Mouse (Mus musculus): ENCODE results near the gene Pde4a. TPM values are rescaled to one million over a fixed set of nuclear protein-coding genes. Genes with fewer than 3 reads are reported as not detected.
"Not testable (repeated sequence)": the region's sequence is repeated elsewhere in the genome, so short reads cannot be mapped to it uniquely, and the experiment has no call there.

The Pde4a gene
- polyA plus RNA-seq, 1 experiment from 2014 or later, result 7.0 TPM

DNA sequence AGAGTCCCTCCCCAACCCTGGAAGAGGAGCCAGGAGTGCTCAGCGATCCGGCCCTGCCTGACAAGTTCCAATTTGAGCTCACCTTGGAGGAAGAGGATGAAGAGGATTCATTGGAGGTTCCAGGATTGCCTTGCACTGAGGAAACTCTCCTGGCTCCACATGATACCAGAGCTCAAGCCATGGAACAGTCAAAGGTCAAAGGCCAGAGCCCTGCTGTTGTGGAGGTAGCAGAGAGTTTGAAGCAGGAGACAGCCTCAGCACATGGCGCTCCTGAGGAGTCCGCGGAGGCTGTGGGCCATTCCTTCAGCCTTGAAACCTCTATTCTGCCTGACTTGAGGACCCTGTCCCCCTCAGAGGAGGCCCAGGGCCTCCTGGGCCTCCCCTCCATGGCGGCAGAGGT lies 45.3 kb downstream of the Pde4a start:
- ATAC-seq (replicated peaks; ENCODE audit: low FRiP score), result no peak
- no peak for DNase-seq (ENCODE audit: low spot score)
- Histone ChIP-seq H3K36me3 (ENCODE audit: control insufficient read depth, insufficient read depth, low read length) (no peaks in the 10 kb centered on the region), H3K4me3 (ENCODE audit: low read depth, low read length) (no peak overlapping the region), H3K27ac (ENCODE audit: low read depth, low read length) (no peak overlapping the region), H3K9me3 (ENCODE audit: control insufficient read depth, low read length) (no peaks in the 10 kb centered on the region), H3K4me2 (ENCODE audit: low read depth, low read length, severe bottlenecking) (no peak overlapping the region), H3K27me3 (ENCODE audit: control insufficient read depth, insufficient read depth, low read length) (no peaks in the 10 kb centered on the region), H3K4me1 (replicated peaks; ENCODE audit: control insufficient read depth, insufficient read depth, low read length) (no peaks in the 10 kb centered on the region), H3K9ac (ENCODE audit: low read length) (no peak overlapping the region)
- WGBS, result 88% methylated on average over 6 of the region's 6 CpGs

DNA sequence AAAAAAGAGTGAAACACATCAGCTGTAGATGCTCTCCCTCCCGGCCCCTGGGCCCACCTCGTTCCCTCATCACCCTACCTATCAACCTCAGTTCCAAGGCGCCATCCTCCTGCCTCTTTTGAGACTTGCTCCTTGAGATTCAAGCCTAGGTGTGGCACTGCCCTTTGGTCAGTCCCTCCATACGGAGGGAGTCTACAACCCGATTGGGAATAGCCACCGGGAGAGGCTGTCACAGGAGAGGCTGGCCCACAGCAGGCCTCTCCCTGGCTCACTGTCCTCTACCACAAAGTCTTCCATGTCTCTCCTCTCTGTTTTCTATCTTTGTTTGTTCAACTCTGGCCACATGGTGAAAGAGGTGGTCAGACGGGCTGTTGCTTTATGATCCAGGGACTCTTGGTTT lies 46.1 kb downstream of the Pde4a start:
- Histone ChIP-seq H3K27me3 (ENCODE audit: control insufficient read depth, insufficient read depth, low read length) (no peaks in the 10 kb centered on the region), H3K4me3 (ENCODE audit: low read depth, low read length) (no peak overlapping the region), H3K27ac (ENCODE audit: low read depth, low read length) (no peak overlapping the region), H3K4me1 (replicated peaks; ENCODE audit: control insufficient read depth, insufficient read depth, low read length) (no peaks in the 10 kb centered on the region), H3K4me2 (ENCODE audit: low read depth, low read length, severe bottlenecking) (no peak overlapping the region), H3K36me3 (ENCODE audit: control insufficient read depth, insufficient read depth, low read length) (no peaks in the 10 kb centered on the region), H3K9me3 (ENCODE audit: control insufficient read depth, low read length) (no peaks in the 10 kb centered on the region), H3K9ac (ENCODE audit: low read length) (no peak overlapping the region)
- no peak for ATAC-seq (replicated peaks; ENCODE audit: low FRiP score)
- WGBS, result 83% methylated on average over 7 of the region's 7 CpGs
- DNase-seq (ENCODE audit: low spot score), result no peak

DNA sequence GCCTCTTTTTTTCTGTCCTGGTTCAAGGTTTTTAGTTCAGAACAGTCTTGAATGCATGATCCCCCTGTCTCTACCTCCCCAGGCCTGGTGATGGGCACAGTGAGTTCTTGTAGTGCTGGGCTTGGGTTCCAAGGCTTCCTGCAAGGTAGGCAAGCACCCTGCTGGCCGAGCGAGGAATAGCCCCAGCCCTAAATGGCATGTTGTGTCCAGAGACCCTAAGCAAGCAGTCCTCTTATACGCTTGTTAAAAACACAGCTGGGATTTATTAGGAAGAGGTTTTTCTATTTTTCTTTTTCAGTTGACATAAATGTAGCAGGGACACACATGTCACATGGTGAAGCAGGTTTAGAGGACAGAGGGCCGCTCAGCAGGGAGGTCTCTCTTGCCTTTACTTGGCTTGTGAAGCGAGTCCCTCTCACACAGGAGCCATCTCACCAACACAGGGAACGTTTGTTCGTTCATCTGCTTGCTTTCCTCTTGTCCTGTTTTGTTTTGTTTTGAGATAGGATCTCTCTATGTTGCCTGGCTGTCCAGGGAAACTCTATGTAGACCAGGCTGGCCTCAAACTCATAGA lies 48.2 kb downstream of the Pde4a start:
- H3K4me2 ChIP-seq (ENCODE audit: low read depth, low read length, severe bottlenecking), result no peak overlapping the region
- H3K9ac ChIP-seq (ENCODE audit: low read length), result no peak overlapping the region
- no peak overlapping the region for H3K4me3 ChIP-seq (ENCODE audit: low read depth, low read length)
- no peaks in the 10 kb centered on the region for H3K27me3 ChIP-seq (ENCODE audit: control insufficient read depth, insufficient read depth, low read length)
- H3K27ac ChIP-seq (ENCODE audit: low read depth, low read length), result no peak overlapping the region
- DNase-seq (ENCODE audit: low spot score) (peak; percentile 70), ATAC-seq (replicated peaks; ENCODE audit: low FRiP score) (no peak)
- H3K36me3 ChIP-seq (ENCODE audit: control insufficient read depth, insufficient read depth, low read length), result no peaks in the 10 kb centered on the region
- 41% methylated on average over 7 of the region's 7 CpGs for WGBS
- no peaks in the 10 kb centered on the region for H3K9me3 ChIP-seq (ENCODE audit: control insufficient read depth, low read length)
- H3K4me1 ChIP-seq (replicated peaks; ENCODE audit: control insufficient read depth, insufficient read depth, low read length), result no peaks in the 10 kb centered on the region

DNA sequence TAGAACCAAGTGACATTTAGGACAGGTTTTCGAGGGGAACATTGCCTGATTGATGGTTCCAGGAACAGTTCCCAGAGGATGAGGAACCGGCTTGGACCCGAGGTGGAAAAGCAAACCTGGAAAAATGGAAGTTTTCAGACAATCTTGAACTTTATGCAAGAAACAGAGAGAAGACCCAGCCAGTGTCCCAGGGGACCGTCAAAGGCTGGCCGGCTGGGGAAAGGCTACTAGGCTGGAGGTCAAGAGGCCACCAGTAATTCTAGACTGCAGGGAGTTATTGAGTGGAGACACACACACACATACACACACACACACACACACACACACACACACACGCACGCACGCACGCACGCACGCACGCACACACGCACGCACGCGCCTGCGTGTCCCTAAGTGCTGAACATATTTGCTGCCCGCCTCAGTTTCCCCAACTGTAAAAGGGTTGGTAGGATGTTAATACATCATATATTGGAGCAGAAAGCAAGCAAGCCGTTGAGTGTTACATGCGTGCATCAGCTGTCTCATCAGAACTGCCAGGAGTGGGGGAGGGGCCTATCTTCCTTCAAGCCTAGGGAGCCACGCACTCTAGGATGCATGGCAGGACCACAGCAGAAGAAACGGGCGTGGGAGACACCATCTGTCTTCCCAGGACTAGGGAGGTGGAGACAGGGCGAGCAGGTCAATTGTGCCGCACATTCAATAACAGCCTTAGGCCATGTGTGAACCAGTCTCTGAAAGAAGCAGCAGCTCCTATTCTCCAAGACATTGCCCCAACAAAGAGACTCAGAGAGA lies 50.7 kb downstream of the Pde4a start:
- Histone ChIP-seq H3K4me1 (replicated peaks; ENCODE audit: control insufficient read depth, insufficient read depth, low read length) (no peaks in the 10 kb centered on the region), H3K27me3 (ENCODE audit: control insufficient read depth, insufficient read depth, low read length) (no peaks in the 10 kb centered on the region), H3K36me3 (ENCODE audit: control insufficient read depth, insufficient read depth, low read length) (no peaks in the 10 kb centered on the region), H3K4me3 (ENCODE audit: low read depth, low read length) (no peak overlapping the region), H3K9ac (ENCODE audit: low read length) (no peak overlapping the region), H3K27ac (ENCODE audit: low read depth, low read length) (no peak overlapping the region), H3K4me2 (ENCODE audit: low read depth, low read length, severe bottlenecking) (no peak overlapping the region), H3K9me3 (ENCODE audit: control insufficient read depth, low read length) (no peaks in the 10 kb centered on the region)
- no peak for ATAC-seq (replicated peaks; ENCODE audit: low FRiP score)
- 73% methylated on average over 25 of the region's 25 CpGs for WGBS
- DNase-seq (ENCODE audit: low spot score), result peak; percentile 56

DNA sequence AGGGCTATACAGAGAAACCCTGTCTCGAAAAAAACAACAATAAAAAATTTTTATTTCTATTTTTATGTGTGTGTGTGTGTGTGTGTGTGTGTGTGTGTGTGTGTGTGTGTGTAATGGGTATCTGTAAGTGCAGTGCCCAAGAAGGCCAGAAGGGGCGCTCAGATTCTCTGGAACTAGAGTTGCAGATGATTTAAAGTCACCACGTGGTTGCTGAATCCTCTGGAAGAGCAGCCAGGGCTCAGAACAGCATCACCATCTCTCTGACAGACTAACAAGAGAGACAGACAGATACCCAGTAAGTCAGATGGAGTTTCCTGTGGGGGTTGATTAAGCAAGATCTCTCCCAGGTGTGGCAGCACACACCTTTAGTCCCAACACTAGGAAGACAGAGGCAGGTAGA lies 54.3 kb downstream of the Pde4a start:
- Histone ChIP-seq H3K27ac (ENCODE audit: low read depth, low read length) (no peak overlapping the region), H3K4me1 (replicated peaks; ENCODE audit: control insufficient read depth, insufficient read depth, low read length) (no peaks in the 10 kb centered on the region), H3K9me3 (ENCODE audit: control insufficient read depth, low read length) (no peaks in the 10 kb centered on the region), H3K36me3 (ENCODE audit: control insufficient read depth, insufficient read depth, low read length) (no peaks in the 10 kb centered on the region), H3K4me2 (ENCODE audit: low read depth, low read length, severe bottlenecking) (no peak overlapping the region), H3K9ac (ENCODE audit: low read length) (no peak overlapping the region), H3K4me3 (ENCODE audit: low read depth, low read length) (no peak overlapping the region), H3K27me3 (ENCODE audit: control insufficient read depth, insufficient read depth, low read length) (no peaks in the 10 kb centered on the region)
- WGBS, result 59% methylated on average over 3 of the region's 3 CpGs
- DNase-seq (ENCODE audit: low spot score) (peak; percentile 48), ATAC-seq (replicated peaks; ENCODE audit: low FRiP score) (no peak)

DNA sequence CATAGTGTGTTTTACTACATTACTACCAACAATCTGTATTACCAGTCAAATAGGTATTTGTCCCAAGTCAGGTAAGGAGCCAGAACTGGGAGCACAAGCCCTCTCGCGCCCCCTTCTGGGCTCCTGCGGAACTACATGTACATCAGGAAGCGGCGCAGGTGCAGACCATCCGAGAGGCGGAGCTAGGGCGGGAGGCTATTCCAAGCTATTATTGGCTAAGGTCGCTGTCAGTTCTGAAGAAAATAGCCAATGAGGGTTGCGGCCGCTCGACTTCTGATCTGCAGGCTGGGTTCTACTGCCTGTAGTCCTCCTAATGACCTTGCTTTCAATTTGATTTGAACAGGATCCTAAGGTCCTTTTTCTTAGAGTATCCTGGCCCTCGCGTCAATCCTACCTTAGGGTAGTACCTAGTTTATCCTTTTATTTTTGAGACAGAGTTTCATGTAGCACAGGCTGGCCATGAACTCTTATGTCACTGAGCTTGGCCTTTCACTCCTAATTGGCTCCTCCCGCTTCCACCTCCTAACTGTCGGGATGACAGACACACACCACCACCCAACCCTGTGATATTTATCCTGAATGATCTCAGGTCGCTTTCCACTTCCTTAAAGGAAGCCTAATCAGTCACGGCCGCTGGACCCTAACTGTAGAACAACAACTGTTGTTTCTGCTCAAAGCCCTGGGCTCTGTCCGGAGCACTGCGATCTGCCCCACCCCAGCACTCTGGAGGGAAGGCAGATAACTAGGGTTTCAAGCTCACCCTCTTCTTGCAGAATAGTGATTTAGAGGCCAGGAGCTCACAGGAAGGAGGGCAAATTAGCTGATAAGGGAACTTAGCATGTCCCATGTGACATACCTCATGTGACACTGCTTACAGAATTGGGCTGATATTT lies 55.2 kb downstream of the Pde4a start:
- H3K4me2 ChIP-seq (ENCODE audit: low read depth, low read length, severe bottlenecking), result peak overlapping the region; percentile 48
- no peak overlapping the region for H3K27ac ChIP-seq (ENCODE audit: low read depth, low read length)
- peaks cover 2% of the 10 kb centered on the region; the same call in 1 of the 2 replicates for H3K4me1 ChIP-seq (replicated peaks; ENCODE audit: control insufficient read depth, insufficient read depth, low read length)
- no peaks in the 10 kb centered on the region for H3K36me3 ChIP-seq (ENCODE audit: control insufficient read depth, insufficient read depth, low read length)
- 15% methylated on average over 21 of the region's 21 CpGs for WGBS
- H3K9me3 ChIP-seq (ENCODE audit: control insufficient read depth, low read length), result no peaks in the 10 kb centered on the region
- H3K4me3 ChIP-seq (ENCODE audit: low read depth, low read length), result peak overlapping the region; percentile 21; the same call in 1 of the 2 replicates
- ATAC-seq (replicated peaks; ENCODE audit: low FRiP score) (peak; percentile 89), DNase-seq (ENCODE audit: low spot score) (peak; percentile 96)
- H3K27me3 ChIP-seq (ENCODE audit: control insufficient read depth, insufficient read depth, low read length), result 0 out of 2 replicates have a peak, but pooled peaks cover under 1% of the 10 kb centered on the region
- H3K9ac ChIP-seq (ENCODE audit: low read length), result no peak overlapping the region

DNA sequence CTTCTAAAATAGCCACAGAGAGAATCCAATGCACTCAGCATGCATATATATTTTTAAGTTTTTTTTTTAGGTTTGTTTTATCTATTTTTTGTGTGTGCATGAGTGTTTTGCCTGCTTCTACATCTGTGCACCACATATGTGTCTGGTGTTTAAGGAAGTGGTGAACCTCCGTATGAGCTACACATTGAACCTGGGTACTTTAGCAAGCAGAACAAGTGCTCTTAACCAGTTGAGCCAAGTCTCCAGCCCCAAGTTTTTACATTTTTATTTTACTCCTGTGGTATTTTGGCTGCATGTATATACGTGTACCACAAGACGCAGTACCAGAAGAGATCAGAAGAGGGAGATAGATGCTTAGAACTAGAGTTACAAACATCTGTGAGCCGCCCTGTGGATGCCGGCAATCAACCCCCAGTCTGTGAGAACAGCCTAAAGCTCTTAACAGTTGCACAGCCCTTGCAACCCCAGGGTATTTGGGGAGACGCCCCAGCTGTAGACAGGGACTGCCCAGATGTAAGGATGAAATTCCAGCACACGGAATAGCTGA lies 55.9 kb downstream of the Pde4a start:
- Histone ChIP-seq H3K9ac (ENCODE audit: low read length) (no peak overlapping the region), H3K4me1 (replicated peaks; ENCODE audit: control insufficient read depth, insufficient read depth, low read length) (peaks cover 2% of the 10 kb centered on the region; the same call in 1 of the 2 replicates), H3K9me3 (ENCODE audit: control insufficient read depth, low read length) (no peaks in the 10 kb centered on the region), H3K4me2 (ENCODE audit: low read depth, low read length, severe bottlenecking) (no peak overlapping the region), H3K4me3 (ENCODE audit: low read depth, low read length) (no peak overlapping the region), H3K36me3 (ENCODE audit: control insufficient read depth, insufficient read depth, low read length) (no peaks in the 10 kb centered on the region), H3K27ac (ENCODE audit: low read depth, low read length) (no peak overlapping the region), H3K27me3 (ENCODE audit: control insufficient read depth, insufficient read depth, low read length) (0 out of 2 replicates have a peak, but pooled peaks cover 2% of the 10 kb centered on the region)
- ATAC-seq (replicated peaks; ENCODE audit: low FRiP score) (peak; percentile 15; the same call in 1 of the 2 replicates), DNase-seq (ENCODE audit: low spot score) (peak; percentile 61)
- 20% methylated on average over 7 of the region's 7 CpGs for WGBS

DNA sequence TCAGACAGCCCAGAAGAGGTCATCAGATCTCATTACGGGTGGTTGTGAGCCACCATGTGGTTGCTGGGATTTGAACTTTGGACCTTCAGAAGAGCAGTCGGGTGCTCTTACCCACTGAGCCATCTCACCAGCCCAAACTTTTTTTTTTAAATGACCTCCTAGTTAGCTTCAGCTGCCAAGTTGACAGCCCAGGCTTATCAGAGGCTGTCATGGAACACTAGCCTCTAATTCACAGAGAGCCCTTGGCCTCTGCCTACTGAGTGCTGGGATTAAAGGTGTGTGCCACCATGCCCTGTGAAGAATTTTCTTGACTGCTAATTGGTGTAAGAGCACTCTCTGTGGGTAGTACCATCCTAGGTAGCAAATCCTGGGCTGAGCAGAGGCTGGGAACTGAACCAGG lies 58.0 kb downstream of the Pde4a start:
- not testable (repeated sequence) for H3K36me3 ChIP-seq (ENCODE audit: control insufficient read depth, insufficient read depth, low read length); H3K4me1 ChIP-seq (replicated peaks; ENCODE audit: control insufficient read depth, insufficient read depth, low read length); H3K27me3 ChIP-seq (ENCODE audit: control insufficient read depth, insufficient read depth, low read length); H3K9ac ChIP-seq (ENCODE audit: low read length); H3K27ac ChIP-seq (ENCODE audit: low read depth, low read length); H3K4me3 ChIP-seq (ENCODE audit: low read depth, low read length); H3K9me3 ChIP-seq (ENCODE audit: control insufficient read depth, low read length); ATAC-seq (replicated peaks; ENCODE audit: low FRiP score); H3K4me2 ChIP-seq (ENCODE audit: low read depth, low read length, severe bottlenecking); DNase-seq (ENCODE audit: low spot score)
- WGBS, result 95% methylated on average over 1 of the region's 2 CpGs

Data from forebrain, embryonic 11.5 days (tissue).